Mouse (Mus musculus) stomach, embryonic 16.5 days (tissue): ENCODE measurements around the gene Sucnr1. TPM values are rescaled to one million over a fixed set of nuclear protein-coding genes. Genes with fewer than 3 reads are reported as not detected.
"Not testable (repeated sequence)": the region's sequence is repeated elsewhere in the genome, so short reads cannot be mapped to it uniquely, and the experiment has no call there.

Experiments used
- ATAC-seq: fragments of 200-750 bp; cut with Nextera tagmentation; 2 replicates; pipeline ENCODE4 v1.8.0; 2017; ENCODE audit warnings: moderate number of reproducible peaks, moderate TSS enrichment; ENCODE audit not compliant: insufficient read depth, low FRiP score
- H3K27ac ChIP-seq: fragments of 300-500 bp; sonication (generic); 2 replicates; pipeline ENCODE4 v1.5.1; 2014; ENCODE audit warnings: low read length
- H3K27me3 ChIP-seq: fragments of 300-500 bp; sonication (generic); 2 replicates; pipeline ENCODE4 v1.6.1; 2014; ENCODE audit warnings: low read length, control low read depth, mixed read lengths; ENCODE audit not compliant: control insufficient read depth, insufficient read depth
- H3K36me3 ChIP-seq: fragments of 300-500 bp; sonication (generic); 2 replicates; pipeline ENCODE4 v1.6.1; 2014; ENCODE audit warnings: low read length; ENCODE audit not compliant: control insufficient read depth, insufficient read depth
- H3K4me1 ChIP-seq: fragments of 300-500 bp; sonication (generic); 2 replicates; pipeline ENCODE4 v1.6.1; 2014; ENCODE audit warnings: low read length, control low read depth, mixed read lengths; ENCODE audit not compliant: control insufficient read depth, insufficient read depth
- H3K4me2 ChIP-seq: fragments of 300-500 bp; sonication (generic); 2 replicates; pipeline ENCODE4 v1.6.1; 2014; ENCODE audit warnings: low read depth, low read length, mixed read lengths
- H3K4me3 ChIP-seq: fragments of 300-500 bp; sonication (generic); replicated peaks from 2 replicates; pipeline ENCODE4 v1.5.1; 2014; ENCODE audit warnings: mild to moderate bottlenecking, low read length
- H3K9ac ChIP-seq: fragments of 300-500 bp; sonication (generic); 2 replicates; pipeline ENCODE4 v1.6.1; 2014; ENCODE audit warnings: low read length
- H3K9me3 ChIP-seq: fragments of 300-500 bp; sonication (generic); replicated peaks from 2 replicates; pipeline ENCODE4 v1.6.1; 2016; ENCODE audit warnings: low read length, control low read depth; ENCODE audit not compliant: control insufficient read depth
- WGBS: fragments of 180-500 bp; shearing (Covaris S2); extraction: QIAGEN DNeasy Blood & Tissue Kit; methylation state at CpG from one replicate; pipeline ENCODE4 v1.1.7; 2014; 5-methylcytosine and 5-hydroxymethylcytosine counted together
- polyA plus RNA-seq: library from polyadenylated mRNA; unstranded; fragments of >200 nt; fragmentation: Nextera tagmentation; extraction: Ambion mirVana; gene quantifications from 2 replicates; pipeline ENCODE4 v1.2.1, GENCODE M21; 2015

Sucnr1 gene
- polyA plus RNA-seq, 1 experiment from 2014 or later: 1.3 TPM

DNA sequence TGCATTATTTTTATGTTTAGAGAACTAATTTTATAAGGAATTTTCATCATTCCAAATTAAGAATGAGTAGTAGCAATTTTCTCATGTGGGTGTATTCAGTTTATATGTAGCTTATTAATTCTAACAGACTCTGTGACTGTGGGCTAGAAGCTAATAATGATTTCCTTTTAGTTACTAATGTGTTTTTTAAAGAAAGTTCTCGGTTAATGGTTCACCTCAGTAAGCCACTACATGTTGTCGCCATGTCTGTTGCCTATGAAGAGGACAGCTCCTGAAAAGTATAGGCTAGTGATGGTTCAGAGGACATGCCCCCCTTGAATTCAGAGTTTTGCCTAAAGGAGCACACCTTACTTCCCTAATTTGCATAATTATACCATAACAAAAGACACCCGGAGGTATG, 1.1 kb downstream of the Sucnr1 start:
- Histone ChIP-seq H3K27me3 (no peaks in the 10 kb centered on the region), H3K9ac (no peak overlapping the region), H3K9me3 (no peaks in the 10 kb centered on the region), H3K4me3 (no peak overlapping the region), H3K36me3 (no peaks in the 10 kb centered on the region), H3K4me1 (no peaks in the 10 kb centered on the region), H3K4me2 (no peak overlapping the region), H3K27ac (no peak overlapping the region)
- no peak for ATAC-seq
- WGBS: 89% methylated on average over 3 of the region's 3 CpGs

- Histone ChIP-seq H3K27ac (no peak overlapping the region), H3K36me3 (no peaks in the 10 kb centered on the region), H3K9me3 (no peaks in the 10 kb centered on the region), H3K4me3 (no peak overlapping the region), H3K9ac (no peak overlapping the region), H3K4me1 (no peaks in the 10 kb centered on the region), H3K4me2 (no peak overlapping the region), H3K27me3 (no peaks in the 10 kb centered on the region)
- no peak for ATAC-seq
- 84% methylated on average over 2 of the region's 2 CpGs for WGBS
Measured at GRCm38 (mm10) chr3:60085729-60086128, 4.1 kb downstream of the Sucnr1 start.

- H3K36me3 ChIP-seq: no peaks in the 10 kb centered on the region
- H3K9me3 ChIP-seq: no peaks in the 10 kb centered on the region
- WGBS: 73% methylated on average over 8 of the region's 8 CpGs
- no peak for ATAC-seq
- no peak overlapping the region for H3K27ac ChIP-seq
- H3K27me3 ChIP-seq: no peaks in the 10 kb centered on the region
- H3K4me2 ChIP-seq: no peak overlapping the region
- no peak overlapping the region for H3K9ac ChIP-seq
- no peaks in the 10 kb centered on the region for H3K4me1 ChIP-seq
- no peak overlapping the region for H3K4me3 ChIP-seq
Measured at GRCm38 (mm10) chr3:60091321-60091720, 9.7 kb downstream of the Sucnr1 start.

DNA sequence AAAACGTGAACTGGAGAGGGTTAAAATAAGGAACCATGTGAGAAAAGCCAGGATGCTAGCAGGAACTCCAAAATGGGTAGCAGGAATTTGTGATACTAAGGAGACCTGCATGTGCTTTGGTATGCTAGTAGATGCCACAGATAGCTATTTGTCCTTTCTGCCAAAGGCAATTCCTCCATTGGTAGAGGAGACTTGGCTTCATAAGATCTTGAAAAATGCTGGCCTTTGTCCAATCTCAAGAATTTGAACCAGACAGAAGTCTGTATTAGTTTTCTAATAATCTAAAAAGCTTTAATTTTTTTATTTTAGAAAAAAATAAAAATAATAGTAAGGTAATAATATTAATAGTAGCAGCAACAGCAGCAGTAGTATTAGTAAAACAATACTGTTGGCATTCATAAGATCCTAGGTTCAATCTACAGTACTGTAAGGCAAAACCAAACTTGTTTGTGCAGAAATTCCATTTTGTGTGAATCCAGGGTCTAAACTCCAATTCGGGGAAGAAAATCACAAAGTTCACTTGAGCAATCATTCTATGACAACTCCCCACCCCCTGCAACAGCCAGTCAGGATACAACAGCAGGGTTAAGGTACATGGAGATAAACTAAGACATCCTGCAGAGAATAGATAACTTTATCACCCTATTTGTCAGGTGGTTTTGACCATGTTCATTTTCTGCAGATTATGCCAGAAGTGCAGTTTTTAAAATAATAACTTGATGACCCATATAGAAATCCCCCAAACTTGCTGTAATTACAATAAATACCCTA, 12.9 kb downstream of the Sucnr1 start:
- H3K27me3 ChIP-seq: no peaks in the 10 kb centered on the region
- 63% methylated on average over 2 of the region's 2 CpGs for WGBS
- no peak overlapping the region for H3K27ac ChIP-seq
- H3K9ac ChIP-seq: no peak overlapping the region
- no peaks in the 10 kb centered on the region for H3K36me3 ChIP-seq
- no peak overlapping the region for H3K4me2 ChIP-seq
- no peaks in the 10 kb centered on the region for H3K9me3 ChIP-seq
- ATAC-seq: no peak
- no peaks in the 10 kb centered on the region for H3K4me1 ChIP-seq
- no peak overlapping the region for H3K4me3 ChIP-seq

DNA sequence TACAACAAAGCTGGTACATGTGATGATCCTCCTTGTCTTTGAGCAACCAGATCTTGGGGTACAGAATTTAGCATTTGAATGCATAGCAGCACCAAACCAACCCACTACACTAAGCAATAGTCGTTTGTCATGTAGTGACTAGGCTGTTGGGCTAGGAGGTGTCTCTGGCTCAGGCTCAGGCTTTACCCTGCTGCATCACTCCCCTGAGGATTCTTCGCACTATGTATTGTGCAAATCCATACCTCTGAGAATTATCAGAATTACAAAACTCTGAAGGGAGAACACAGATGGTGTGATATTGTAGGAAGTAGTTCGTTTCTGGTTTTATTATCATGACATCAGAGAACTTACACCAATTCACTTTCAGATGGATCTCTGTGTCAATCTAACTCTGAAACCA, 15.3 kb downstream of the Sucnr1 start:
- ATAC-seq: no peak
- no peak overlapping the region for H3K27ac ChIP-seq
- 74% methylated on average over 3 of the region's 3 CpGs for WGBS

DNA sequence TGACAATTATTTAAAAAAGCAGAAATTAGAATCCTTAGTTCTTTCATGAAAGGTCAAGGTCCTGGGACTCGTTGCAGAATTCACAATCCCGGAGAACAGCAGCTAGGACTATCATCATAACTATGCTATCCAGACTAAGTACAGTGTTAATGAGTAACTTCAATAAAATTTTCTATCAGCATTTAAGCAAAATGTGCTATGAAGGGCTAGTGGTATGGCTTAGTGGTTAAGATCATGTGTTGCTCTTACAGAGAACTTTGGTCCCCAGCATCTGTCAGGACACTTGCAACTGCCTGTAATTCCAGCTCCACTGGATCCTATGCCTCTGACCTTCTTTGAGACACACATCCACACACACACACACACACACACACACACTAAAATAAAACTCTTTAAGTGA, 15.8 kb downstream of the Sucnr1 start:
- WGBS: 76% methylated on average over 2 of the region's 2 CpGs
- H3K9ac ChIP-seq: no peak overlapping the region
- no peaks in the 10 kb centered on the region for H3K4me1 ChIP-seq
- no peak overlapping the region for H3K4me2 ChIP-seq
- H3K9me3 ChIP-seq: no peaks in the 10 kb centered on the region
- no peak overlapping the region for H3K4me3 ChIP-seq
- H3K36me3 ChIP-seq: no peaks in the 10 kb centered on the region
- no peaks in the 10 kb centered on the region for H3K27me3 ChIP-seq
- no peak overlapping the region for H3K27ac ChIP-seq
- ATAC-seq: no peak

More for the DNA sequence above, 15.3 kb downstream of the Sucnr1 start:
- H3K9me3 ChIP-seq: no peaks in the 10 kb centered on the region
- H3K4me3 ChIP-seq: no peak overlapping the region
- H3K4me1 ChIP-seq: no peaks in the 10 kb centered on the region
- no peaks in the 10 kb centered on the region for H3K36me3 ChIP-seq
- H3K27me3 ChIP-seq: no peaks in the 10 kb centered on the region
- H3K9ac ChIP-seq: no peak overlapping the region
- H3K4me2 ChIP-seq: no peak overlapping the region

- ATAC-seq: no peak
Measured at GRCm38 (mm10) chr3:60098521-60098920, 16.9 kb downstream of the Sucnr1 start.

DNA sequence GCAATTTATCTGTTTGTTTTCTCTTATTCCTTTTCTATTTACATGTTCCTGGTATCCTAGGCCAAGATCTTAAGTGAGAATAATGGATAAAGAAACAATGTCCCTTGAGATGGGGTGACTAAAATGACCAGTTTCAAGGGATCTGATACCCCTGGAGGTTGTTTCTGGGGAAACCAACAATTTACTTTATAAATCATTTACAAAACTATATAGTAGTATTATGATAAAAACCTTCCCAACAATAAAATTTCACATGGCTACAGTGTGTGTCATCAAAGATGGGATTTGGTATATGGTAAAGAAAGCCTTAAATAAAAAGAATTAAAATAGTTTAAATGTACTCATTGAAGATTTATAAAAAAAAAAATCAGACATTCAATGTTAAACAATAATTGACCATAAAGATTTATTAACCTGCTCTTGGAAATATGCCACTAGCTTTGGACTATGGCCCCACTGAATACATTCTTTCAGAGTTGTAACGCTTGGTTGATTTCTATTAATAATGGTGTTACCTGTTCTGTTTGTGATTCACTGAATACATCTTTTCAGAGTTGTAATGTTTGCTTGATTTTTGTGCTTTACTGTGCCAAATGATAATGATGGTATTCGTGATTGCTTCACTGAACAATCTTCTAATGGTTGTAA, 22.9 kb downstream of the Sucnr1 start:
- H3K9me3 ChIP-seq: no peaks in the 10 kb centered on the region
- H3K27ac ChIP-seq: no peak overlapping the region
- no peaks in the 10 kb centered on the region for H3K27me3 ChIP-seq
- H3K9ac ChIP-seq: no peak overlapping the region
- ATAC-seq: no peak
- H3K4me2 ChIP-seq: no peak overlapping the region
- no peaks in the 10 kb centered on the region for H3K4me1 ChIP-seq
- WGBS: 62% methylated on average over 2 of the region's 2 CpGs
- H3K4me3 ChIP-seq: no peak overlapping the region
- no peaks in the 10 kb centered on the region for H3K36me3 ChIP-seq

More at GRCm38 (mm10) chr3:60098521-60098920, 16.9 kb downstream of the Sucnr1 start:
- Histone ChIP-seq H3K4me3 (no peak overlapping the region), H3K27ac (no peak overlapping the region), H3K9ac (no peak overlapping the region), H3K9me3 (no peaks in the 10 kb centered on the region), H3K27me3 (no peaks in the 10 kb centered on the region), H3K36me3 (no peaks in the 10 kb centered on the region), H3K4me2 (no peak overlapping the region), H3K4me1 (no peaks in the 10 kb centered on the region)
- WGBS: 69% methylated on average over 1 of the region's 1 CpGs

GRCm38 (mm10) chr3:60106446-60106845, 24.8 kb downstream of the Sucnr1 start:
- H3K27ac ChIP-seq, H3K9me3 ChIP-seq, H3K27me3 ChIP-seq, H3K4me2 ChIP-seq, H3K4me3 ChIP-seq, H3K4me1 ChIP-seq, ATAC-seq, H3K9ac ChIP-seq, H3K36me3 ChIP-seq: not testable (repeated sequence)
- 78% methylated on average over 1 of the region's 1 CpGs for WGBS
